Mouse (Mus musculus) activated CD4-positive, CD25-positive, alpha-beta regulatory T cell, adult 4 months (primary cell): ENCODE measurements at regions not wholly inside any gene's neighbourhood (a gene's known extent, or its start where the extent isn't known, plus 50 kb on each side); places are given as distances from the start of the nearest gene placed in this dataset.

Experiments
- ATAC-seq: one replicate; pipeline ENCODE4 v1.8.0; 2017

GRCm38 (mm10) chr3:35688111-35688510 is 65.8 kb upstream of the Atp11b start:
- no peak for ATAC-seq

- peak; percentile 64 for ATAC-seq
These were observed 65.1 kb upstream of the Atp11b start for GRCm38 (mm10) chr3:35688781-35689180.

GRCm38 (mm10) chr3:35693039-35693438 is 60.9 kb upstream of the Atp11b start:
- peak; percentile 98 for ATAC-seq

GRCm38 (mm10) chr3:35693551-35693950 is 60.4 kb upstream of the Atp11b start:
- ATAC-seq: no peak

GRCm38 (mm10) chr3:35694241-35694640 is 59.7 kb upstream of the Atp11b start:
- ATAC-seq: no peak

GRCm38 (mm10) chr3:35695859-35696258 is 58.0 kb upstream of the Atp11b start:
- no peak for ATAC-seq

GRCm38 (mm10) chr3:35699266-35699665 is 54.6 kb upstream of the Atp11b start:
- ATAC-seq: no peak

- no peak for ATAC-seq
These were observed 53.9 kb upstream of the Atp11b start for GRCm38 (mm10) chr3:35699979-35700378.

GRCm38 (mm10) chr3:35703528-35704327 is 50.2 kb upstream of the Atp11b start:
- no peak for ATAC-seq
